Mouse (Mus musculus): ENCODE results near the gene Zfp212.

DNA sequence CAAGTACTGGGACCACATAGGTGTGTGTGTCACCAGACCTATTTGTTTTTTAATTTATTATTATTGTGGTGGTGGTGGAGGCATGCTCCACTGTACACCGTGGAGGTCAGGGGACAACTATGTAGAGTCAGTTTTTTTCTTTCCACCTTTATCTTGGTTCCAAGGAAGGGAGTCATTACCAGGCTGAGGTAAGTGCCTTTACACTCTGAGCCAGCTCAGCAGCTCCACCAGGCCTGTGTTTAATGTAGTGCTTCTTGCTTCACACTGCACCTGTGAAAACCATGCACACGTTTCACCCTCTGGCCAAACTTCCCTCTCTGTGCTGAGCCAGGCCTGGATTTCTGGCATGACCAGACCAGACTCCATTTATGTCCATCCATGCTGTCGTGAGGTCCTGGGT, 7.3 kb upstream of the Zfp212 start:
- no peak for TF ChIP-seq POLR2A (IDR thresholded peaks at IDR 0.05; ENCODE audit: control insufficient read depth, low read depth, low read length)
- no peak for TF ChIP-seq CTCF (IDR thresholded peaks at IDR 0.05; ENCODE audit: control insufficient read depth, insufficient read depth, insufficient replicate concordance, low read depth, low read length)

Data from testis, adult 2 months (tissue).